Mouse (Mus musculus) naive thymus-derived CD4-positive, alpha-beta T cell, adult 2 months (primary cell): ENCODE data around the gene Prdx3.
"Not testable (repeated sequence)": the region's sequence is repeated elsewhere in the genome, so short reads cannot be mapped to it uniquely, and the experiment has no call there.

Source experiments
- DNase-seq: peaks from one replicate; pipeline ENCODE4 v3.0.0-alpha.2; 2011; ENCODE audit warnings: low read depth

Prdx3 gene

DNA sequence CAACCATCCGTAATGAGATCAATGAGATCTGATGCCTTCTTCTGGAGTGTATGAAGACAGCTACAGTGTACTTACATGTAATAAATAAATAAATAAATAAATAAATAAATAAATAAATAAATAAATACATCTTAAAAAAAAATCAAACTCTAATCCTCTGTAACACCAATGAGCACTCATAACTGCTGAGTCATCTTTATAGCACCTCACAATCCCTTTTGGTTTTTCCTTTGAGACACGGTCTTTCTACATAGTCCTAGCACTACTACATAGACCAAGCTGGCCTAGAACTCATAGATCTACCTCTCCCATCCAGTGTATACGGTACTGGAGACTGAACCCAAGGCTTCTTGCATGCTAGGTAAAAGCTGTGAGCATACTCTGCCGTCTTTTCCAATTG lies 8.2 kb downstream of the Prdx3 start:
- not testable (repeated sequence) for DNase-seq

DNA sequence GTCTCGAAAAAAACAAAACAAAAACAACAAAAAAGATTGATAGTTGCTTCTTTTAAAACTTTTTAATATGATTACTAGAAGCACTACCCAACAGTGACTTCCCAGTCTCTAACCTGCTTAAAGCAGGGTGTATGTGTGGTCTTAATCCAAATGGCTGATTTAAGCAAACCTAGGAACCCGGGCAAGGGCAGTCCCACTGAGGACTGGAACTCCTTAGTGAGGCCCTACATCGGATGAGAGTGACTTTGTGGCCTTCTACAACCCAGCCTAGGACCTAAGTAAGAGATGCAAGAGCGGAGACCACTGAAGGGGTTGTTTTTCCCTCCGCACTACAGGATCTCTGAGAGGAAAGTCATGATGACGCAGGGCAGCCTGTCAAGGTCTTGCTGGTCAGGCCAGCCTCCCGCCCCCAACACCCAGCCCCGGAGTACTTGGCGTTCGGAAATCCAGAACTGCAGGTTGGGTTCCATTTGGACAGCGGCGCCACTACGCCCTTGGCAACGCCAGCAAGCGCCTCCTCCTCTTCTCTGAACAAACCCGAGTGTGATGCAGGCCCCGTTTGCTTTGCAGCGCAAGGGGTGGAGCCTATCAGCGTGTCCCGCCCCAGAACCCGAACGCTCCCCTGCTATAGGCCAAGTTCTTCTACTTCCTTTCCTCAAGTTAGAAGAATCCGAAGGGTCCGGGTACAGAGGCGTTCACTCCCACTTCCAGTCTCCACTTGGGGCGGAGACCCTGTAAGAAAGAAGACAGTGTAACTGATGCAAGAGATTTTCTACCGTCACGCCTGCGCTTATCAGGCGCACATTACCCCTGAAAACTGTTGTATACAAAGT lies 13.3 kb downstream of the Prdx3 start, which contains the start of gene Sfxn4:
Sfxn4 (minus strand) TSS at position 612 of the 833 bp plus-strand sequence.
- peak; percentile 93 for DNase-seq

DNA sequence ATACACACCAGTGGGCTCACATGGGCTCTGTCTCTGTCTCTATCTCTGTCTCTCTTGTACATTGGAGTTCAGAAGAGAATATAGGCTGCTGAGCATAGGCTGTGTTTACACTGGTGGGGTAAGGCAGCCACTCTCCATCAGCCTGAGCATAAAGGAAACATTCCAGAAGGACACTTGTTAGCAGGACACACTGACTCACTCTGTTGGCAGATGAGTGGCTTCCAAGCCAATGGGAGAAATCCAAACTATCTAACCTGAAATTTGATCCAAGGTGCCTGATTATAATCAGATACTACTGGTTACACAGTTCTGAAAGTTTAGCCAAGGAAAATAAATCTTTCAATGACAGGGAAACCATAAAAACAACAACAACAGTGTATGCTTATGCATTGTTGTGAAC lies 28.6 kb downstream of the Prdx3 start:
- no peak for DNase-seq

DNA sequence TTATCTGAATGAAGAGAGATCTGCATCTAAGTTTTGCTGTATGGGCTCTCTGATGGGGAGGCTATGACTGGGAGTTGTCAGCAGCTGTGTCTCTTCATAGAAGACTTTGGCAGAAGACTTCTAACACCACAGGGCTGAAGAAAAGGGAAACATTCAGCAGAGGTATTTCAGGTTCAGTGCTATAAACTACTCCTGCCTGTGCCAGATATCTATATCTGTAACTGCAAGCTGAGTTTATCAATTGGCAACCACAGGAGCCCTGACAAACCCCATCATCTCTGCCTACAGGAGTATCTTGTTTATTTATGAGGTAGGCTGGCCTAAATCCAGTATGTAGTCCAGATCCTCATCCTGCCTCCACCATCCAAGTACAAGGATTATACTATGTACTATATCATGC lies 31.0 kb downstream of the Prdx3 start:
- DNase-seq, result no peak

DNA sequence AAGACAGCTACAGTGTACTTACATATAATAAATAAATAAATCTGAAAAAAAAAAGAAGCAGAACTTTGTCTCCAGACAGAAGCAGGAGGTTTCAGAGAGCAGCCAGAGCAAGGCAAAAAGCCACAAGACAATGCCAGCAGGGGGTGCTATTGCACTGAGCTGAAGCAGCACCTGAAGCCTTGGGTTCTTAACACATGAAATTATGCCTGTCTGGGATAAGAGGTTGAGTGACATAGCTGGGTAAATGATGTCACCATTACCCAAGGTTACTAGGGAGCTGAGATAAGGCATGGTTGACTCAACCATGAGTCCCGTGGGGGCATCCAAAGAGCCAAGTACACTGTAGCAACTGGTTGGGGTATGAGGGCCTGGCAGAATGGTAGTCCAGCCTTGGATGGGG lies 36.6 kb downstream of the Prdx3 start:
- DNase-seq, result peak; percentile 86

DNA sequence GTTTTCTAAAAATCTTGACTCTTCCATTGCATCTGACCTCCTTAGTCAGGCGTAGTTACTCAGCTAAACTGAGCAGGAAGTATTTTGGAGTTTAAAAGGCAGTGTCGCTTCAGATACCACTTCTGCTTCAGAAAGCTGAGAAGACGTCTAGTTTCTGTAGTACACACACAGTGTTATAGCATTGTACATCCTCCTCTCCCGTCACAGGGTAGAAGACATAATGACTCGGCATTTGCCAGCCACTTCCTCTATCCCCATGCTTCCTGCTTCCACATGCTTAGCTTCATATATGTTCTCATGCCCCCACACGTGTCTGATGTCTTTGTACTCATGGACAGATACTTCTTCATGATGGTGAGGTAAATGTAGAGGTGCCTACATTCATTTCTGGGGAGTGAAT lies 55.7 kb downstream of the Prdx3 start:
- no peak for DNase-seq
